Mouse (Mus musculus): ENCODE data around the gene 4930578C19Rik. TPM values are rescaled to one million over a fixed set of nuclear protein-coding genes. Genes with fewer than 3 reads are reported as not detected.
"Not testable (repeated sequence)": the region's sequence is repeated elsewhere in the genome, so short reads cannot be mapped to it uniquely, and the experiment has no call there.

4930578C19Rik gene
- polyA plus RNA-seq, 1 experiment from 2014 or later = 0.37 TPM

DNA sequence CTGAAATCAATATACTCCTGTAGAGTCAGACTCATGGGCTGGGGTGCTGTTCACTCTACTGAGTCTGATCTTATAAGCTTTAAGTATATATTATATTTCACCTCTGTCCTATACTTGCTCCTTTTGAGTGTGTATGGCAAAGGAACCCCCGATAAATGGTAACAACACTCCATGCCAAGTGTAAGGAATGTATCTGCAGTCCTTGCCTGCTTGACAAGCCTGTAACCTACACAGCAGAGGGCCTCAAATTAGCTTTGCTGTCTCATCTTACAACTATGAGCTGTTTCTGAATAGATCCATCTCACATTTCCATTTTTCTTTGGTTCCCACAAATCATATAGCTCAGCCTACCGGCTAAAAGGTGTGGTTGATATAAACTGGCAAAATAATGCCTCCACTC is 46.6 kb downstream of the 4930578C19Rik start:
- Histone ChIP-seq H3K36me3 (ENCODE audit: control insufficient read depth, insufficient read depth, low read length) (no peaks in the 10 kb centered on the region), H3K27ac (ENCODE audit: low read depth, low read length) (no peak overlapping the region), H3K4me2 (ENCODE audit: low read depth, low read length) (no peak overlapping the region), H3K4me1 (ENCODE audit: control insufficient read depth, insufficient read depth, low read length) (no peaks in the 10 kb centered on the region), H3K9ac (replicated peaks; ENCODE audit: low read depth, low read length) (no peak overlapping the region), H3K9me3 (ENCODE audit: control insufficient read depth, low read length) (no peaks in the 10 kb centered on the region), H3K4me3 (ENCODE audit: low read depth, low read length) (no peak overlapping the region), H3K27me3 (ENCODE audit: control insufficient read depth, insufficient read depth, low read length) (no peaks in the 10 kb centered on the region)
- 98% methylated on average over 2 of the region's 2 CpGs for WGBS
- no peak for ATAC-seq (ENCODE audit: low read depth)

DNA sequence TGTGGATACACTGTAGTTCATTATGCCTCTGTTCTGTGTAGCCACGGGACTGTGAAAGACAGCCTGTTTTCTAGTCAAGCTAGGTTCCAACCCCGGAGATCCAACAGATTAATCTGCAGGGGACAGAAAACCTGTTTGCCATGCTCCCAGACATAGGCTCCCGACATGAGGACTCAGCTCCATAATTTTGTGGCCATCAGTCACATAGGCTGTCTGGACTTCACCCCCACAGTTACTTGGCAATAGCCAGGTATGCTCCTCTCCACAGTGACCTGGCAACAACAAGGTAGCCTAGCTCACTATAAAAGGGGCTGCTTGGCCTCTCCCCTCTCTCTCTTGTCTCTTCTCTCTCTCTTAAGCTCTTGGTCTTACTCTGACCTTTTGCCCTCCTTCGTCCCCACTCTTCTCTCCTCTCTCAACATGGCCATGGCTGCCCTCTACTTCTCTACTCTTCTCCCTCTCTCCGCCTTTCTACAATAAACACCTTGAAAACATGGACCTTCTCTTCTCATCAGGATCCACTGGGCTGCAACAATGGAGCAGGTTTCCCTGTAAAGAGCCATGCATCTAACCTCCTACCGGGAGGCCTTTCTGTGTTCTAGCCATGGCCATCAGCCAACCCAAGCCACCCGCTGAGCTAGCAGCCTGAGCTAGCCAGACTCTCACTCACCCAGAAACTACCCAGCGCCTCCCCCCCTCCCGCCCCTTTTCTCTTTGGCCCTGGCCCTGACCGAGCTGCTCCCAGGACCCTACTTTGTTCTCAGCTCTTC is 49.9 kb downstream of the 4930578C19Rik start:
- H3K9ac ChIP-seq (replicated peaks; ENCODE audit: low read depth, low read length) = no peak overlapping the region
- no peaks in the 10 kb centered on the region for H3K27me3 ChIP-seq (ENCODE audit: control insufficient read depth, insufficient read depth, low read length)
- ATAC-seq (ENCODE audit: low read depth) = no peak
- H3K9me3 ChIP-seq (ENCODE audit: control insufficient read depth, low read length) = no peaks in the 10 kb centered on the region
- 86% methylated on average over 10 of the region's 10 CpGs for WGBS
- H3K36me3 ChIP-seq (ENCODE audit: control insufficient read depth, insufficient read depth, low read length) = no peaks in the 10 kb centered on the region
- H3K4me2 ChIP-seq (ENCODE audit: low read depth, low read length) = no peak overlapping the region
- no peak overlapping the region for H3K27ac ChIP-seq (ENCODE audit: low read depth, low read length)
- no peak overlapping the region for H3K4me3 ChIP-seq (ENCODE audit: low read depth, low read length)
- no peaks in the 10 kb centered on the region for H3K4me1 ChIP-seq (ENCODE audit: control insufficient read depth, insufficient read depth, low read length)

DNA sequence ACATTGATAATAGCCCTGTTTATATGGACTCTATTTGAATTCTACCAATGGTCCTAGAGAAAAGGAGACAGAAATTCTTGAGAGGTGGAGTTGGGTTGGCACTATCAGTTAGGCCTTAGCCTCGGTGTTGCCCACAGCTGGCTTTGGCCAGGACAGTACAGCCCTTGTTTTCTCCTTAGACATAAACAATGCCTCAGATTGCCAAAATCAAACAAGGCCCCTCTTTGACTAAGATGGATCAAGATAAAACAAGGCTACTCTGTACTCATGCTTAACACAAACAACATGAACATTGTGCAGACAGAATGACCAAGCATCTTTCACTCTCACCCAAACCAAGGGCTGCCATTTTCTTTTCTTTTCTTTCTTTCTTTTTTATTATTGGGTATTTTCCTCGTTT is 51.6 kb downstream of the 4930578C19Rik start:
- Histone ChIP-seq H3K9me3 (ENCODE audit: control insufficient read depth, low read length) (no peaks in the 10 kb centered on the region), H3K4me1 (ENCODE audit: control insufficient read depth, insufficient read depth, low read length) (no peaks in the 10 kb centered on the region), H3K27me3 (ENCODE audit: control insufficient read depth, insufficient read depth, low read length) (no peaks in the 10 kb centered on the region), H3K4me2 (ENCODE audit: low read depth, low read length) (no peak overlapping the region), H3K27ac (ENCODE audit: low read depth, low read length) (no peak overlapping the region), H3K36me3 (ENCODE audit: control insufficient read depth, insufficient read depth, low read length) (no peaks in the 10 kb centered on the region), H3K9ac (replicated peaks; ENCODE audit: low read depth, low read length) (no peak overlapping the region), H3K4me3 (ENCODE audit: low read depth, low read length) (no peak overlapping the region)
- WGBS = 59% methylated on average over 2 of the region's 2 CpGs
- no peak for ATAC-seq (ENCODE audit: low read depth)

DNA sequence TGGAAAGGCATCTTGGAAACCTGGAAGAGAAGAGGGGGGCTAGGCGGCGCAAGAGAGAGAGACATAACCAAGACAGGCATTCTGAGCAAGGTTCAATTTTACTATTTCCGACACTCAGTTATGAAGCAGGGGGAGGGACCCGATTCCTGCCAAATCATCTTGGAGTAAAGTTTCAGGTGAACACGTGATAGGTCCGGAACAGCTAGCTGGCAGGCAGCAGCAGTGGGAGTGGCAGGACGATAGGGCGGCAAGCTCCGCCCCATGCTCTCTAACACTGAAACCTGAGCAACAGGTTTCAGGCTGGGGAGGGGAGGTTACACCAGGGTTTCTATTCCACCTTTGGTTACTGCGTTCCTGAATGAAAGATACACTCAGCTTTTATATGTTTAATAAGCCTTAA is 58.9 kb downstream of the 4930578C19Rik start:
- Histone ChIP-seq H3K27ac (ENCODE audit: low read depth, low read length) (no peak overlapping the region), H3K9me3 (ENCODE audit: control insufficient read depth, low read length) (no peaks in the 10 kb centered on the region), H3K4me3 (ENCODE audit: low read depth, low read length) (no peak overlapping the region), H3K4me1 (ENCODE audit: control insufficient read depth, insufficient read depth, low read length) (no peaks in the 10 kb centered on the region), H3K27me3 (ENCODE audit: control insufficient read depth, insufficient read depth, low read length) (no peaks in the 10 kb centered on the region), H3K4me2 (ENCODE audit: low read depth, low read length) (no peak overlapping the region), H3K9ac (replicated peaks; ENCODE audit: low read depth, low read length) (no peak overlapping the region), H3K36me3 (ENCODE audit: control insufficient read depth, insufficient read depth, low read length) (no peaks in the 10 kb centered on the region)
- WGBS = 61% methylated on average over 10 of the region's 10 CpGs
- no peak for ATAC-seq (ENCODE audit: low read depth)

DNA sequence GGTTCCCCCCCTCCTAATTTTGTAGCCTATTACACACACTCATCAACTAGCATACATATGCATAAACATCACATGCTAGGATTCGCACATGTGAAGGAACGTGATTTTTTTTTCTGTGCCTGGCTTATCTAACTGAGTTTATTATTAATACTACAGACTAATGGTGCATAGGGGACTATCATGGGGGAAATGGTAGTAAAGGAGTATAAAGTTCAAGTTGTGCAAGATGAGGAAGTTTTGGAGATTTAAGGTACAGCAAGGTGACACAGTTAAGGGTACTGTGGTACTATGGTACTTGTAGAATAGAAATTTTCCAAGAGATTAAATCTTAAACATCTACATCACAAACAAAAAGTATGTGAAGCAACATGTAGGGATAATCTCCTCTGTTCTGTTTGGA is 64.5 kb downstream of the 4930578C19Rik start:
- H3K9ac ChIP-seq (replicated peaks; ENCODE audit: low read depth, low read length) = no peak overlapping the region
- no peak for ATAC-seq (ENCODE audit: low read depth)
- WGBS = 92% methylated on average over 2 of the region's 2 CpGs
- H3K9me3 ChIP-seq (ENCODE audit: control insufficient read depth, low read length) = no peaks in the 10 kb centered on the region
- no peaks in the 10 kb centered on the region for H3K4me1 ChIP-seq (ENCODE audit: control insufficient read depth, insufficient read depth, low read length)
- H3K4me2 ChIP-seq (ENCODE audit: low read depth, low read length) = no peak overlapping the region
- H3K36me3 ChIP-seq (ENCODE audit: control insufficient read depth, insufficient read depth, low read length) = no peaks in the 10 kb centered on the region
- no peak overlapping the region for H3K4me3 ChIP-seq (ENCODE audit: low read depth, low read length)
- H3K27me3 ChIP-seq (ENCODE audit: control insufficient read depth, insufficient read depth, low read length) = no peaks in the 10 kb centered on the region
- H3K27ac ChIP-seq (ENCODE audit: low read depth, low read length) = no peak overlapping the region

DNA sequence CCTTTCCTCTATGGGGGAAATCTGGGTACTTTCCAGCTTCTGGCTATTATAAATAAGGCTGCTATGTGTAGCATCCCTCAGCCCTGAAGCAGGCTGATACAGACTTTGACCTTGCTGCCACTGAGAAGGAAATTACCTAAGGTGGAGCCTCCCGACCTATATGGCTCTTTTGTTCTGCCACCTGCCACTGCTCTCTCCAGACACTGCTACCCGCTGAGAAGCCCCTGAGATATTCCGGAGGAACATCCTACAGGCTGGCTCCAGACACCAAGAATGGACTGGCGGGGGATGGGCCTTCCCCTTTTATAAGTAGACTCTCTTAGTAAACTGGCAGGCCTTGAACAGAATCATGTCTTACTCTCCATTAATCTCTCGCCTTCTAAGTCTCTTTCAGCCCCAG is 77.0 kb downstream of the 4930578C19Rik start:
- WGBS = 62% methylated on average over 5 of the region's 5 CpGs
- not testable (repeated sequence) for H3K27me3 ChIP-seq (ENCODE audit: control insufficient read depth, insufficient read depth, low read length); H3K9me3 ChIP-seq (ENCODE audit: control insufficient read depth, low read length); H3K27ac ChIP-seq (ENCODE audit: low read depth, low read length); H3K36me3 ChIP-seq (ENCODE audit: control insufficient read depth, insufficient read depth, low read length); H3K4me1 ChIP-seq (ENCODE audit: control insufficient read depth, insufficient read depth, low read length); H3K4me2 ChIP-seq (ENCODE audit: low read depth, low read length); H3K9ac ChIP-seq (replicated peaks; ENCODE audit: low read depth, low read length); H3K4me3 ChIP-seq (ENCODE audit: low read depth, low read length); ATAC-seq (ENCODE audit: low read depth)
